Mouse (Mus musculus) kidney, postnatal 0 days (tissue): ENCODE data around the gene Tep1. TPM values are rescaled to one million over a fixed set of nuclear protein-coding genes. Genes with fewer than 3 reads are reported as not detected.

Source experiments
- ATAC-seq: fragments of 200-750 bp; cut with Nextera tagmentation; replicated peaks from 2 replicates; pipeline ENCODE4 v1.8.0; 2017; ENCODE audit warnings: low read depth, moderate number of reproducible peaks, moderate TSS enrichment, moderate library complexity; ENCODE audit not compliant: low FRiP score
- DNase-seq: peaks from one replicate; pipeline ENCODE4 v3.0.0-alpha.2; 2016; ENCODE audit warnings: low spot score
- H3K27ac ChIP-seq: fragments of 300-500 bp; sonication (generic); 2 replicates; pipeline ENCODE4 v1.5.1; 2014; ENCODE audit warnings: mild to moderate bottlenecking
- H3K27me3 ChIP-seq: fragments of 300-500 bp; sonication (generic); 2 replicates; pipeline ENCODE4 v1.6.1; 2014; ENCODE audit warnings: low read length, mixed read lengths; ENCODE audit not compliant: insufficient read depth
- H3K36me3 ChIP-seq: fragments of 300-500 bp; sonication (generic); 2 replicates; pipeline ENCODE4 v1.6.1; 2014; ENCODE audit warnings: low read length, mixed read lengths; ENCODE audit not compliant: insufficient read depth
- H3K4me1 ChIP-seq: fragments of 300-500 bp; sonication (generic); replicated peaks from 2 replicates; pipeline ENCODE4 v1.6.1; 2014; ENCODE audit warnings: antibody characterized with exemption, low read length, mixed read lengths; ENCODE audit not compliant: insufficient read depth
- H3K4me2 ChIP-seq: fragments of 300-500 bp; sonication (generic); 2 replicates; pipeline ENCODE4 v1.6.1; 2014; ENCODE audit warnings: mild to moderate bottlenecking, low read length, moderate library complexity, mixed read lengths
- H3K4me3 ChIP-seq: fragments of 300-500 bp; sonication (generic); replicated peaks from 2 replicates; pipeline ENCODE4 v1.5.1; 2014; ENCODE audit warnings: low read depth, low read length
- H3K9ac ChIP-seq: fragments of 300-500 bp; sonication (generic); 2 replicates; pipeline ENCODE4 v1.6.1; 2014; ENCODE audit warnings: low read depth, low read length
- H3K9me3 ChIP-seq: fragments of 300-500 bp; sonication (generic); replicated peaks from 2 replicates; pipeline ENCODE4 v1.6.1; 2016; ENCODE audit warnings: low read length, inconsistent platforms, mixed read lengths
- CTCF ChIP-seq: IDR thresholded peaks from 2 replicates; pipeline ENCODE4 v1.5.1; 2016; ENCODE audit warnings: antibody characterized with exemption, low read depth, mild to moderate bottlenecking, moderate library complexity
- WGBS: fragments of 180-500 bp; shearing (Covaris S2); extraction: QIAGEN DNeasy Blood & Tissue Kit; methylation state at CpG from one replicate; pipeline ENCODE4 v1.1.7; 2014; 5-methylcytosine and 5-hydroxymethylcytosine counted together
- polyA plus RNA-seq: library from polyadenylated mRNA; unstranded; fragments of >200 nt; fragmentation: Nextera tagmentation; extraction: Ambion mirVana; gene quantifications from 2 replicates; pipeline ENCODE4 v1.2.1, GENCODE M21; 2015

Gene Tep1
- polyA plus RNA-seq, 1 experiment from 2014 or later = 10.9 TPM

- ATAC-seq = no peak
- Histone ChIP-seq H3K36me3 (no peaks in the 10 kb centered on the region), H3K4me2 (no peak overlapping the region), H3K9me3 (no peaks in the 10 kb centered on the region), H3K4me1 (no peaks in the 10 kb centered on the region), H3K4me3 (no peak overlapping the region), H3K9ac (no peak overlapping the region), H3K27me3 (no peaks in the 10 kb centered on the region), H3K27ac (no peak overlapping the region)
- peak; percentile 55; the same call in 1 of the 2 replicates for TF ChIP-seq CTCF
- 61% methylated on average over 2 of the region's 2 CpGs for WGBS
- peak; percentile 22 for DNase-seq
These were observed 71.8 kb downstream of the Tep1 start for GRCm38 (mm10) chr14:50798512-50798911.

DNA sequence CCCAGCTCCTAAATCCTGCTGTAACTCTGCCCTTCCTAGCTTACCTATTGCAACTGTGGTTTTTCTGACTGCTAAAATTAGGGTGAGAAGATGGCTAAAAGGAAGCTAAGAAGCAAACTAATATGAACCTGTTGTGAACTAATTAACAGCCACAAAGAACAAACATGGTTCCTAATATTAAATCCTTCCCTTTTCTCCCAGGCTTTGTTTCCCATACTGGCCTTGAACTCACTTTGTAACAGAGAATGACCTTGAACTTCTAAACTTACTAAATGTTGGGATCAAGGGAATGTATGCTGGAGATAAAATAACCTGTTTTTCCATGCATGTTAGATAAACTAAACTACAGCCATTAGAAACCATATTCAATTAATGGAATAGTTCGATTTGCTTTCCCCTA lies 73.9 kb downstream of the Tep1 start:
- no peak for TF ChIP-seq CTCF
- H3K36me3 ChIP-seq = no peaks in the 10 kb centered on the region
- no peaks in the 10 kb centered on the region for H3K9me3 ChIP-seq
- no peaks in the 10 kb centered on the region for H3K4me1 ChIP-seq
- H3K4me2 ChIP-seq = no peak overlapping the region
- H3K27me3 ChIP-seq = no peaks in the 10 kb centered on the region
- DNase-seq = no peak
- no peak for ATAC-seq
- WGBS = 91% methylated on average over 1 of the region's 1 CpGs
- H3K27ac ChIP-seq = no peak overlapping the region
- no peak overlapping the region for H3K9ac ChIP-seq
- no peak overlapping the region for H3K4me3 ChIP-seq

GRCm38 (mm10) chr14:50795965-50796364 lies 74.4 kb downstream of the Tep1 start:
- Histone ChIP-seq H3K36me3 (no peaks in the 10 kb centered on the region), H3K27me3 (no peaks in the 10 kb centered on the region), H3K9me3 (no peaks in the 10 kb centered on the region), H3K4me1 (no peaks in the 10 kb centered on the region), H3K4me2 (no peak overlapping the region), H3K27ac (no peak overlapping the region), H3K4me3 (no peak overlapping the region), H3K9ac (no peak overlapping the region)
- 89% methylated on average over 4 of the region's 4 CpGs for WGBS
- DNase-seq = no peak
- TF ChIP-seq CTCF = no peak
- ATAC-seq = no peak

GRCm38 (mm10) chr14:50795261-50795935 lies 75.0 kb downstream of the Tep1 start:
- TF ChIP-seq CTCF = no peak
- H3K4me2 ChIP-seq = no peak overlapping the region
- no peaks in the 10 kb centered on the region for H3K4me1 ChIP-seq
- H3K27me3 ChIP-seq = no peaks in the 10 kb centered on the region
- no peak overlapping the region for H3K4me3 ChIP-seq
- H3K9me3 ChIP-seq = no peaks in the 10 kb centered on the region
- ATAC-seq (no peak), DNase-seq (no peak)
- no peak overlapping the region for H3K9ac ChIP-seq
- 91% methylated on average over 24 of the region's 24 CpGs for WGBS
- no peaks in the 10 kb centered on the region for H3K36me3 ChIP-seq
- H3K27ac ChIP-seq = no peak overlapping the region

GRCm38 (mm10) chr14:50788157-50788556 lies 82.2 kb downstream of the Tep1 start:
- H3K36me3 ChIP-seq = no peaks in the 10 kb centered on the region
- H3K9me3 ChIP-seq = no peaks in the 10 kb centered on the region
- no peaks in the 10 kb centered on the region for H3K27me3 ChIP-seq
- no peak overlapping the region for H3K9ac ChIP-seq
- WGBS = 17% methylated on average over 2 of the region's 2 CpGs
- H3K27ac ChIP-seq = no peak overlapping the region
- no peak overlapping the region for H3K4me2 ChIP-seq
- DNase-seq = peak; percentile 67
- no peak for ATAC-seq
- H3K4me3 ChIP-seq = no peak overlapping the region
- peak; percentile 67 for TF ChIP-seq CTCF
- no peaks in the 10 kb centered on the region for H3K4me1 ChIP-seq

GRCm38 (mm10) chr14:50785251-50785637 lies 85.1 kb downstream of the Tep1 start, which contains the start of gene Ttc5:
Ttc5 (minus strand) TSS chr14:50785519.
- under 1% methylated on average over 21 of the region's 21 CpGs for WGBS
- ATAC-seq (peak; percentile 88), DNase-seq (peak; percentile 91)
- H3K4me1 ChIP-seq = no peaks in the 10 kb centered on the region
- H3K4me2 ChIP-seq = peak within 1 kb of the TSS; percentile 64
- H3K9me3 ChIP-seq = no peaks in the 10 kb centered on the region
- H3K27me3 ChIP-seq = no peaks in the 10 kb centered on the region
- H3K27ac ChIP-seq = peak within 1 kb of the TSS; percentile 84
- peak within 1 kb of the TSS; percentile 78 for H3K9ac ChIP-seq
- peak; percentile 88 for TF ChIP-seq CTCF
- H3K4me3 ChIP-seq = peak within 1 kb of the TSS; percentile 72
- peaks cover 10% of the 10 kb centered on the region; the same call in 1 of the 2 replicates for H3K36me3 ChIP-seq
